Mouse (Mus musculus) olfactory bulb, adult 2 months (tissue): ENCODE measurements around the gene Camta1.

Experiments used
- CTCF ChIP-seq: fragments of 200-500 bp; IDR thresholded peaks from 2 replicates; pipeline ENCODE4 v1.5.1; 2012; ENCODE audit warnings: low read depth, mild to moderate bottlenecking, low read length, moderate library complexity; ENCODE audit not compliant: insufficient read depth
- POLR2A ChIP-seq: fragments of 200-500 bp; IDR thresholded peaks from 2 replicates; pipeline ENCODE4 v1.6.1; 2012; ENCODE audit warnings: mild to moderate bottlenecking, low read depth, low read length, moderate library complexity; ENCODE audit not compliant: insufficient read depth

DNA sequence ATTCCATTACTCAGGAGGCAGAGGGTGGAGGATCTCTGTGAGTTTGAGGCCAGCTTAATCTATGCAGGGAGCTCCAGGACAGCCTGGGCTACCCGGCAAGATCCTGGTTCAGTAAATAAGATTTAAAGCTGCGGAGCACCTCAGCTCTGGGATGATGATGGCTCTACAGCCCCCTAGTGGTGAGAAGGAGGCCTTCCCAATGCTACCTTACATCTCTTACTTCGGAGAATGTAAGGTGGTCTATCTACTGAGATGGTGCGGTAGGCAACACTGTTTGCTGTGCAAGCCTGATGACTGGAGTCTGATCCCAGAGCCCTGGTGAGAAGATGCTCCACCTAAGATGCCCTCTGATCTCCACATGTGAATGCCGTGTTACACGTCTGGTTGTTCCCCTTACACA, 834.7 kb downstream of the Camta1 start:
- TF ChIP-seq CTCF (no peak), POLR2A (no peak)
